Mouse (Mus musculus) midbrain, postnatal 0 days (tissue): Measurements from ENCODE around the gene Gimap8. TPM values are rescaled to one million over a fixed set of nuclear protein-coding genes. Genes with fewer than 3 reads are reported as not detected.

Experiments used
- ATAC-seq: fragments of 200-750 bp; cut with Nextera tagmentation; 2 replicates; pipeline ENCODE4 v1.8.0; 2017; ENCODE audit warnings: moderate number of reproducible peaks, mild to moderate bottlenecking, moderate TSS enrichment, moderate library complexity; ENCODE audit not compliant: low FRiP score
- DNase-seq: peaks from one replicate; pipeline ENCODE4 v3.0.0-alpha.2; 2015; ENCODE audit warnings: low spot score
- H3K27ac ChIP-seq: fragments of 300-500 bp; sonication (generic); 2 replicates; pipeline ENCODE4 v1.5.1; 2014; ENCODE audit warnings: low read depth, mild to moderate bottlenecking, low read length, mixed read lengths
- H3K27me3 ChIP-seq: fragments of 300-500 bp; sonication (generic); 2 replicates; pipeline ENCODE4 v1.6.1; 2014; ENCODE audit warnings: low read length, control low read depth, mixed read lengths; ENCODE audit not compliant: insufficient read depth
- H3K36me3 ChIP-seq: fragments of 300-500 bp; sonication (generic); 2 replicates; pipeline ENCODE4 v1.6.1; 2014; ENCODE audit warnings: low read length, control low read depth, mixed read lengths; ENCODE audit not compliant: insufficient read depth
- H3K4me1 ChIP-seq: fragments of 300-500 bp; sonication (generic); 2 replicates; pipeline ENCODE4 v1.6.1; 2014; ENCODE audit warnings: mild to moderate bottlenecking, control low read depth, antibody characterized with exemption, low read length, mixed read lengths; ENCODE audit not compliant: insufficient read depth
- H3K4me2 ChIP-seq: fragments of 300-500 bp; sonication (generic); 2 replicates; pipeline ENCODE4 v1.6.1; 2014; ENCODE audit warnings: low read depth, mild to moderate bottlenecking, low read length, mixed read lengths; ENCODE audit not compliant: poor library complexity, severe bottlenecking
- H3K4me3 ChIP-seq: fragments of 300-500 bp; sonication (generic); 2 replicates; pipeline ENCODE4 v1.5.1; 2014; ENCODE audit warnings: low read depth, mild to moderate bottlenecking, low read length, moderate library complexity
- H3K9ac ChIP-seq: fragments of 300-500 bp; sonication (generic); replicated peaks from 2 replicates; pipeline ENCODE4 v1.6.1; 2014; ENCODE audit warnings: mild to moderate bottlenecking, low read length, moderate library complexity, mixed read lengths; ENCODE audit not compliant: poor library complexity, severe bottlenecking
- H3K9me3 ChIP-seq: fragments of 300-500 bp; sonication (generic); 2 replicates; pipeline ENCODE4 v1.6.1; 2016; ENCODE audit warnings: low read length, control low read depth
- CTCF ChIP-seq: IDR thresholded peaks from 2 replicates; pipeline ENCODE4 v1.5.1; 2016; ENCODE audit warnings: antibody characterized with exemption, mild to moderate bottlenecking
- WGBS: fragments of 180-500 bp; shearing (Covaris S2); extraction: QIAGEN DNeasy Blood & Tissue Kit; methylation state at CpG from one replicate; pipeline ENCODE4 v1.1.7; 2014; 5-methylcytosine and 5-hydroxymethylcytosine counted together
- polyA plus RNA-seq: library from polyadenylated mRNA; unstranded; fragments of >200 nt; fragmentation: Nextera tagmentation; extraction: Ambion mirVana; gene quantifications from 2 replicates; pipeline ENCODE4 v1.2.1, GENCODE M21; 2015
- total RNA-seq: library from RNA; depleted of rRNA; stranded (reverse); fragments of >200 nt; gene quantifications from 2 replicates; pipeline ENCODE4 v1.2.3, GENCODE M21; 2014

Gene Gimap8
- total and polyA plus RNA-seq, 2 experiments from 2014 or later = 0.53 to 0.60 TPM

GRCm38 (mm10) chr6:48685251-48685650 is 38.2 kb downstream of the Gimap8 start:
- Histone ChIP-seq H3K9me3 (no peaks in the 10 kb centered on the region), H3K27ac (no peak overlapping the region), H3K4me3 (no peak overlapping the region), H3K4me1 (no peaks in the 10 kb centered on the region), H3K4me2 (no peak overlapping the region), H3K9ac (no peak overlapping the region), H3K36me3 (no peaks in the 10 kb centered on the region), H3K27me3 (no peaks in the 10 kb centered on the region)
- ATAC-seq = no peak
- no peak for TF ChIP-seq CTCF
- no peak for DNase-seq
- WGBS = 72% methylated on average over 2 of the region's 2 CpGs

GRCm38 (mm10) chr6:48685694-48686665 is 38.9 kb downstream of the Gimap8 start:
- no peak overlapping the region for H3K27ac ChIP-seq
- no peak overlapping the region for H3K4me2 ChIP-seq
- no peak for TF ChIP-seq CTCF
- DNase-seq (no peak), ATAC-seq (no peak)
- no peaks in the 10 kb centered on the region for H3K4me1 ChIP-seq
- no peak overlapping the region for H3K9ac ChIP-seq
- H3K9me3 ChIP-seq = no peaks in the 10 kb centered on the region
- 82% methylated on average over 7 of the region's 7 CpGs for whole genome bisulfite sequencing
- H3K36me3 ChIP-seq = no peaks in the 10 kb centered on the region
- no peaks in the 10 kb centered on the region for H3K27me3 ChIP-seq
- H3K4me3 ChIP-seq = no peak overlapping the region

- no peak overlapping the region for H3K9ac ChIP-seq
- TF ChIP-seq CTCF = no peak
- H3K9me3 ChIP-seq = no peaks in the 10 kb centered on the region
- DNase-seq = no peak
- no peak overlapping the region for H3K4me2 ChIP-seq
- no peaks in the 10 kb centered on the region for H3K4me1 ChIP-seq
- H3K36me3 ChIP-seq = no peaks in the 10 kb centered on the region
- H3K4me3 ChIP-seq = no peak overlapping the region
- H3K27ac ChIP-seq = no peak overlapping the region
- 79% methylated on average over 2 of the region's 2 CpGs for WGBS
- ATAC-seq = no peak
- H3K27me3 ChIP-seq = no peaks in the 10 kb centered on the region
These were observed 40.0 kb downstream of the Gimap8 start for GRCm38 (mm10) chr6:48687077-48687476.

GRCm38 (mm10) chr6:48689320-48689719 is 42.3 kb downstream of the Gimap8 start:
- Histone ChIP-seq H3K4me1 (no peaks in the 10 kb centered on the region), H3K4me2 (no peak overlapping the region), H3K9ac (no peak overlapping the region), H3K36me3 (no peaks in the 10 kb centered on the region), H3K27ac (no peak overlapping the region), H3K9me3 (no peaks in the 10 kb centered on the region), H3K27me3 (no peaks in the 10 kb centered on the region), H3K4me3 (no peak overlapping the region)
- TF ChIP-seq CTCF = no peak
- DNase-seq (no peak), ATAC-seq (no peak)
- WGBS = 90% methylated on average over 2 of the region's 2 CpGs

GRCm38 (mm10) chr6:48692962-48693361 is 45.9 kb downstream of the Gimap8 start:
- ATAC-seq (no peak), DNase-seq (no peak)
- Histone ChIP-seq H3K9ac (no peak overlapping the region), H3K4me2 (no peak overlapping the region), H3K4me1 (no peaks in the 10 kb centered on the region), H3K27ac (no peak overlapping the region), H3K27me3 (no peaks in the 10 kb centered on the region), H3K4me3 (no peak overlapping the region), H3K36me3 (no peaks in the 10 kb centered on the region), H3K9me3 (no peaks in the 10 kb centered on the region)
- 90% methylated on average over 6 of the region's 6 CpGs for WGBS
- TF ChIP-seq CTCF = no peak

GRCm38 (mm10) chr6:48696830-48697554 is 50.0 kb downstream of the Gimap8 start:
- H3K4me2 ChIP-seq = no peak overlapping the region
- no peak overlapping the region for H3K9ac ChIP-seq
- no peaks in the 10 kb centered on the region for H3K9me3 ChIP-seq
- no peak overlapping the region for H3K4me3 ChIP-seq
- no peaks in the 10 kb centered on the region for H3K27me3 ChIP-seq
- 91% methylated on average over 4 of the region's 4 CpGs for WGBS
- H3K36me3 ChIP-seq = no peaks in the 10 kb centered on the region
- no peak for TF ChIP-seq CTCF
- ATAC-seq (no peak), DNase-seq (no peak)
- H3K4me1 ChIP-seq = no peaks in the 10 kb centered on the region
- no peak overlapping the region for H3K27ac ChIP-seq
